Mouse (Mus musculus) thymus, postnatal 4 days (tissue): ENCODE results near the gene Prdm1.

ENCODE experiments used
- DNase-seq: peaks from one replicate; pipeline ENCODE4 v3.0.0; 2021

Prdm1 gene

DNA sequence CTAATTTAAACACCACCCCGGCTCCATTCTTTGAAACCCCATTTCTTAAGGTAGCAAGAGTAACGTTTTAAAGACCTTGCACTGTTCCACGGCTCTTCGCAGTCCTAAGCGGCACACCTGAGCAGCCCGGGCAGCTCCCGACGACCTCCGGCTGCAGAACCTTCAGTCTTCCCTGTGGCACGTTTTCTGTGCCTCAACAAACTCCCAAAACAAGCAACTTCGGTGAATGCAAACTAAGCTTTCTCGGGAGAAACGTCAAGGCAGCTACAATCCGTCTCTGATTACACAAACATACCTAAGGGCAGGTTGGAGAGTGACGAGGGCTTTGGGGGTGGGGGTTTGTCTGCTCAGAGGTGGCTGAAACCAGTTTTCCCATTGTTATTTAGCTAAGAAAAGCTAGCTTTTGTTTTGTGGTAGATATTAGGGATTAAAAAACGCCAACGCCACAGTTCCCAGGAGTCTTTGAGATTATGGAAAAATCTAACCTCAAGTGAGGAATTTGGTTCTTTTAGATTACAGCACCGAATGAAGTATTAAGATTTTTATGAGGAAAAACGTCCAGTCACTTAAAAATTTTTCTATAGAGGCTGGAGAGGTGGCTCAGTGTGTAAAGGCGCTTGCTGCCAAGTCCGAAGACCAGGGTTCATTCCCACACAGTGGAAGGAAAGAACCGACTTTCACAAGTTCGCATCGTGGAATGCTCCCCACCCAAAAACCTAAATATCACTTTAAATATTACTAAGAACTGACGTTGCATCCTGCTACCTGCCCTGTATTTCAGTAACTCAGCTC lies at the start of gene Prdm1:
Gene Prdm1 (minus strand): TSS at position 211 of the 792 bp plus-strand sequence.
- peak; percentile 21 for DNase-seq

DNA sequence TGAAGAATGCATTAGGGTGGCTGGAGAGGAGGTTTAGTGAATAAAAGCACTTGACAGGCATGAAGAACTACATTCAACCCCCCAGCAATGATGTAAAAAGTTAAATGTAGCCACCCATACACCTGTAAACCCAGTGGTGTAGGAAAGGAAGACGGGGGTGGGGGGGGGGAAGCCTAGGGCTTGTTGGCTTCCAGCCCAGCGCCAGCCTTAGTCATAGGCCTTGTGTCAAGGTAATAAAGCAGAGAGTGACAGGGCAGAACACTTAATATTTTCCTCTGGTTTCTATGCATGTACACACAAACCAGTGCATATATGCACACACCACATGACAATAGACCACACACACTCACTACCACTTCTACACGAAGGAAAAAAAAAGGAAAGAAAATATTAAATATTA lies 37.7 kb upstream of the Prdm1 start:
- no peak for DNase-seq

DNA sequence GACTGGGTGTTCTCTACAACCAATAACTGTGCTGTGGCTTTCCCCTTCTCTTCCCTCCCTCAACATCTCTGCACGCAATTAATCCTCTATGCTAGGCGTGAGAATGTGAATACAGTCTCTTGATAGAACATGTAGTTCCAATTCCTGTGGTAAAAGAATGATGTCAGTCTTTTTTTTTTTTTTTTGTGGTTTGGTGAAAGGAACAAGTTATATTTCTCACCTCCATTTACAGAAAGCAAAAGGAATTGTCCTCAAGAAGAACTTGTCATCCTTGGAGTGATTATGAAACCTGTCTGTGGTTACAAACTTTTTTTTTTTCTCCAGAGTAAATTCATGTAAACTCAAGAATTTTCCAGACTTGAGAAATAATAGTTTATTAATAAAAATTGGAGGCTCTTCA lies 36.8 kb upstream of the Prdm1 start:
- DNase-seq: no peak

DNA sequence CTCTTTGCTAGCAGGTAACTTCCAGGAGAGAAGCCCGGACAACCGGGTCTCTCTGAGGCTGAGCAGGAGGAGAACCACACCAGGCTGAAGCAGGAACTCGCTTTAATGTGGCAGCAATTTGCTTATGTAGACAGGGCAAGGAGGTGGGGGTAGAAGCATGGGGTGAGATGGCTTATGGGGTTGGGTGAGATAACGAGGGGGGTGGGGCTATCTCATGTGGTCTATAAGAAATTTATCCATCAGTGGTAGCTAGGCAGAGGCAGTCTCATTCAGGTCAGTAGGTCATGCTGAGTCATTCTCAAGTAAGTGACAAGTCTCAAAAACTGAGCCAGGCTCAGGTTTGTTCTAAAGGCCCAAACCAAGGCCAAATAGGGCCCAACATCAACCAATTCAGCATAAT lies 28.5 kb upstream of the Prdm1 start:
- DNase-seq: no peak

DNA sequence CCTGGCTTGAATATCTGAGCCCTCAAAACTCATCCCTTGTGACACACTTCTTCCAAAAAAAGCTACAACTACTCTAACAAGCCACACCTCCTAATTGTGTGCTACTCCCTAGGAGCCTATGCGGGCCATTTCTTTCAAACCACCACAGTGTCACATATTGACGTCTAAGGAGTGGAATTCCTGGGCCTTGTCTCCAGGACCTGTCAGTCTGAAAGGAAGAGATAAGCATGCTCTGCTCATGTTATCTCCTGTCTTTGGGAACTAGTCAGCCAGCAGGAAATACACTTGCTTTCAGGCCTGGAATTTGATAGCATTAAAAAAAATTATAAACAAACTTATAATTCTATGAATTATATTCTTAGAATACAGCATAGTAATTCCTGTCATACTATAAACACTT lies 27.0 kb upstream of the Prdm1 start:
- no peak for DNase-seq

DNA sequence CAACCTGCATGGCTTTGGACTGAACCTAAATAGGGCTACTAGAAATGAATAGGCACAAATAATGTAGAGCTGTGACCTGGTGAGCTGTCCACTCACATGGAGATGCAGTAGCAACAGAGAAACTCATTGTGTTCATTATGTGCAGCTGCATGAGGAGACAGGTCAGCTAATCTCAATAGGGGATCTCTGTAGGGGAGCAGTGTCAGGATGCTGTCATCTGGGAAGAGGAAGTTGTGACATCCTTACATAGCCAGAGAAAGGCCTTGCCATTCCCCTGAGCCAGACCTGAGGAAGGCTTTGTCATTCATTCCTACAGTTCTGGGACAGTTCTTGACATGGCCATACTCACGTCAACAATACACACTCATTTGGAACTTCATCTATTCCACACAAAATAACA lies 25.3 kb upstream of the Prdm1 start:
- DNase-seq: no peak

DNA sequence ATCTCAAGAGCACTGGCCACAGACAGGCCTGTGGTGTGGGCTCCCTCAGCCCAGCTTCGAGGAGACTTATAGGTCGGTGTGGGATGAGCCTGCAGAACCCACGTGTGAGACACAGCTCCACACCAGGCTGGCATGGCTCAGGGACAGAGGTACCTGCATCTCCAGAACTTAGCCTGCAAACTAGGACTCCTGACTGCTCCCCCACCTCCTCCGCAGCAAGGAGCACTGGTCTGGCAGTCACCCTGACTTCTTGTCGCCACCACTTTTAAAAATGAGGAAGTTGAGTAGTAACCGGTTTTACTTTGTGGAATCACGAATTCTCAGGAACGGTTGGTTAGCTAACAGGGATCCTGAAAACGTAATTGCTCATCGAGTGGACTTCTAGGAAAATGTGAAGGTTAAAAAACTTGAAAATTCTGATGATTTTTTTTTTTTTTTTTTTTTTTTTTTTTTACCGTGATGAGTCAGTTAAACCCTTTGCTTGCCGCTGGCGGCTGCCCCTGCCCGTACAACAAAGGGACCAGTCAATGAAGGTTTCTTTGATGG lies 10.8 kb upstream of the Prdm1 start:
- DNase-seq: peak; percentile 22

DNA sequence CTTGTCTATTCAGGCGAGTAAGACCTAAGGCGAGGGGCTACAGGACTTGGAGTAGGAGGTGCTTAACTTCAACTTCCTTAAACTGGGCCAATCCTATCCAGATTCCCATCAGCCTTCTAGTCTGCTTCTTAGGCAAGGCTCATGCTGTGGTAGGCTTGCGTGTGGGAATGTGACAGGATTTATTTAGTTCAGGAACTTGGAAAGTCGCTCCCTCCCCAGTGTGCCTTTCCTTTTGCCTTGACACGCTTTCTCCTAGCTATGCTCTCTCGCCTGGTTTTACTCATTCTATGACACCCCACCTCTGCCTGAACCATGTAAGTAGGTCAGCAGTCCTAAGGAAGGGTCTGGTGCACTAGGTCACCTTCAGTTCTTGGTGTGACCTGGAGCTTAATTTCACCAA lies 9.8 kb upstream of the Prdm1 start:
- no peak for DNase-seq

DNA sequence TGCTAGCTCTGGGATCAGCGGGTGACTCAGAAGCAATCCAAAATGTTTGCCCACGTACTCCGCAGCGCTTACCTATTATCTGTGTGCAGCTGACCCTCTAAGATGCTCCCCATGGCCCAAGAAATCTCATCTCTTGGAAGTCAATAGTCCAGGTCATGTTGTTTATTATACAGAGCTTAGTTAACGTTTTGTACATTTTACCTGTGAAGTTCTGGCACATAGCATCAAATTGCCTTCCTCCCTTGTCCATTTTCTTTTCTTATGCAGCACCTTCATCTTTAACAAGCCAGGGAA lies 1.7 kb upstream of the Prdm1 start:
- DNase-seq: no peak

DNA sequence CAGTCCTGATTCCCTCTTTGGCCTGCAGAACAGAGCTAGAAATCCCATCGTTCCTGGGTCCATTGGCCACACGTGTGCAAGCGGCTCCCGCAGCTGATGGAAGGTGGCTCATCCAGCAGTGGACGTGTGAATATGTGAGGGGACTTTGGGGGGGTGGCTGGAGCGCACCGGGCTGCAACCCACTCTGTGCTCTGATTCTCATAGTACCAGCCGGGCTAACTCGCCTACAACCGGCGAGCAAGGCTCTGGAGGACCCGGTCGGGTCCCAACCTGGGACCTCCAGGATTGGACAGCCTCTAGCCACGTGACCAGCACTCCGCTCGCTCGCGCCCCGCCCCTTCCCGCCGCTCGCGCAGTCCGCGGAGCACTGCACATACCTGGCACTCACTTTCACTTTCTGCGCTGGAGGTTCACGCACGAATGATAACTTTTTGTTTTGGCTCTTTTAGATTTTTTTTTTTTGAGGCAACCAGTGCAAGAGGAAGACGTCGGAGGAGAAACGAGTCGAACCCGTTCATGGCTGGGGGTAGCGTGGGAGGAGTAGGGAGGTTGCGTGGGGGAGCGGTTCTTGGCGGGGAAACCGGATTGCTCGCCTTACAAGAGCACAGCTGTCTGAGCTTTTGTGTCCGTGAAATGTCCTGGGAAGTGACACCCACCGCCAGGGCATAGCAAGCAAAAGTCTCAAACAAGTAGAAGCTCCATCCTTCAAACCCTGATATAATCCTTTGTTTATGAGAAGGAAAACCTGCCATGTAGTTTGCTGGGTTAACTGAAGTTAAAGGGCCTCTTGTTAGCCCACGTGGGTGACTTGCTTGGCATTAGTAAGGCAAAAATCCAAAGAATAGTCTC lies 1.1 kb upstream of the Prdm1 start:
- DNase-seq: peak; percentile 93

DNA sequence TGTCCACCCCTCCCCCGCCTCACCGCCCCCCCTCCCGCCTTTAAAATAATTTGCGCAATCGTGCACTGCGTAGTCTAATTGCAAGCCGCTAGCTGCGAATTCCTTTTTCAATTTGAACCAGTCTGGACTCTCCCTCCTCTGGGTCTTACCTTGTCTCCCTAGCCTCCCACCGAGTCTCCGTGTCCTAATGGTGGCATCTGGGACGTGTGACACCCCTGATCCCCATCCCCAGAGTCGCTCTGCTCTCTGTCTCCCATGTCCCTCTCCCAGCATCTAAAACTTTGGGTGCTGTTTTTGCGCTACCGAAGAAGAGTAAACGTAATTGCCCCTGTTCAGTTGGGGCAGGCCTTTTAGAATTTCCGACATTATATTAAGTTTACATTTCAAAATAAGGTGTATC lies 650 bp downstream of the Prdm1 start:
- no peak for DNase-seq

DNA sequence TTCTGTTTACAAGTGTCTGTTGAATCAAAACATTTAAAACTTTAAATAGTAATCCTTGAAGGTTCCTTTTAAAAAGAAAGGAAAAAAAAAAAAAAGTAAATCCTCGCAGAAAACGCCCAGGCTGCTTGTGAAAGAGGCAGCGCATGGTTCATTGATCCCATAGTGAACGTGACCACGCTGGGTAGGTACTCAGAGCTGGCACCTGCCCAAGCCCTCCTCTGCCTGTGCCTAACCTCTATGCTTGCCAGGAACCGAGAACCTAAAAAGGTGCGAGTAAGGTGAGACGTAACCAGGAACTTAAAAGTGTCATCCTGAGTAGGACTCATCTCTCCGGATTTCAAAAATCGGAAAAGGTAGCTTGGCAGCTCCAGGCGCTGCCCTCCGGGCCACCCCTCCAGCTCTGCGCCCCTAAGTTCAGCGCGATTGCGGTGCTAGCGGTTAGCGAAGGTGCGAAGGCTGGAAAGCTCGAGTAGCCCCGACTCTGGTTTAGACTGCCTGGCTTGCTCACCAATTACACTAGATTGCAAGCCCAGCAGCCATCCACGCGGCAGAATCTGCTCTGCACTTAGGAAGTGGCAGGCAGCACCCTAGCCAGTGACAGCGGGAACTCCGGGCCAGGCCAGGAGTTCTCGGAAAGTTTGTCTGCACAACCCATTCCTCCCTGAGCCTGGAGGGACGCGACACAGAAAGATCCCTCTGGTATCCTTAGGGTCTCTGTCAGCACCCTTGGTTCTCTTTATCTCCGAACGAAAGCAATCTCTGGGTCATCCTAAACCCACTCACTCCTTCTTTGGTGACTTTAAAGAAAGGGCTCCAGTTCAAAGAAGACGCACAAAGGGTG lies 1.3 kb downstream of the Prdm1 start:
- peak; percentile 46 for DNase-seq

DNA sequence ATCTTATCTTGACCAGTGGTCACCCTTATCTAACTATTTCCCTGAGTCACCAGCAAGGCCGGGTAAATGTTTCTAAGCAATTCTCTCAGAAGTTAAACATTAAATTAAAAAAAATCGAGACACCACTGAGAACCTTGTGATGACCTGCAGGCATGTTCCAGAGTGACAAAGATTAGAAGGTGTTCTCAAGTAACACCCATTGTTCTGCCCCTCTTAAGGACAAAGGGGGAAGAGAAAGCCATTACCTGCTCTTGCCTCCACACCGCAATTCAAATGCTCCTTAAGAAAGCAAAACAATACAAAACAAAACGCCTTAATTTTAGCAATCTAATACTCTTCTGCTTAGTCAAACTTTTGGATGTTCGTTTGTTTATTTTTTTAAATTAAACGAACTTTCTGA lies 8.1 kb downstream of the Prdm1 start:
- DNase-seq: no peak

DNA sequence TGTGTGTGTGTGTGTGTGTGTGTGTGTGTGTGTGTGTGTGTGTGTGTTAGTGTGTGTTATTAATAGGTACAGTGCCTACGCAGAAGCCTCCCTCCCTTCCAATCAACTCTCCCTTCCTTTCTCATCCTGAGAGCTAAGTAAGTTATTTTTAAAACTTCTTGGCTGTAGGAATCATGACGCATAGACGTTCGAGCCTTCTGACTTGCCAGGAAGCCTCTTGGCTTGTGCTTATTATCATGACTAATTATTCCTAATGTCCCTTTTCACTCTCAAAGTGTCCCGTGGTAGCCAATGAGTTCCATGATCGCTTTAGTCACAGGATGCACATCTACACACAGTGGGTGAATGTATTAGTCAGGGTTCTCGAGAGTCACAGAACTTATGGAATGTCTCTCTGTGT lies 9.7 kb downstream of the Prdm1 start:
- DNase-seq: no peak

DNA sequence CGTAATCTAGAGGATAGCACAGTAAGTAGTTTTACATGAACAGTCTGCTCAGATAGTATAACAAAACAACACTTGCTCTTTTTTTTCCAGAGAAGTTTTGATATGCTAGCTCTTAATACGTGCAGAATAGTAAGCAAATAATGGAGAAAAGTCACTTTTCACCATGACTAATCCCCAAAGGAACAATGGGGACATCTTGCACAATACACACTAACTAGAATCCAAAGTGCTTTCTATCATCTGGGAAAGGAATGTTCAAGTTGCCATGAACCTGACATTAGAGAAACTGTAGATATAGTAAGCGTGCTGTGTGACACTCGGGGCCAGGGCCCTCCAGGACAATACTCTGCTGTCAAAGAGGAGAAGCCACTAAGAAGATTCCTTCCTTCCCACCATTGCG lies 15.2 kb downstream of the Prdm1 start:
- DNase-seq: no peak

DNA sequence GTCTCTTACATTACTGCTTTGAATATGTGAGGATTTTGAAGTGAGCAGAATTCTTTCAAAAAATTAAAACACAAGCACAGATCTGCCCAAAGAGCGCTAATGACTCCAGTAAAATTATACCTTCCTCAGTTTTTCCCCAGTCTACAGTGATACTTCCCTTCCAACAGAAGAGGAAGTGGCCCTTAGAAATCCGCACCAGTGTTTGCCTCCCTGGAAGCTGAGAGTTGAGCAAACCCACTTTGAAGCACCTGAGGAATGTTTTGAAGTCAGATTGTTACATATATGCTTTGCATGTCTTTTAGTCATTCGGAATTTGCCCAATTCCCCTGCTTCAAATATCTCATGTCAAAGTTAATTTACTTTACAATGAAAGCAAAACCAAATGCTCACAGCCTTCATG lies 17.3 kb downstream of the Prdm1 start:
- DNase-seq: no peak

DNA sequence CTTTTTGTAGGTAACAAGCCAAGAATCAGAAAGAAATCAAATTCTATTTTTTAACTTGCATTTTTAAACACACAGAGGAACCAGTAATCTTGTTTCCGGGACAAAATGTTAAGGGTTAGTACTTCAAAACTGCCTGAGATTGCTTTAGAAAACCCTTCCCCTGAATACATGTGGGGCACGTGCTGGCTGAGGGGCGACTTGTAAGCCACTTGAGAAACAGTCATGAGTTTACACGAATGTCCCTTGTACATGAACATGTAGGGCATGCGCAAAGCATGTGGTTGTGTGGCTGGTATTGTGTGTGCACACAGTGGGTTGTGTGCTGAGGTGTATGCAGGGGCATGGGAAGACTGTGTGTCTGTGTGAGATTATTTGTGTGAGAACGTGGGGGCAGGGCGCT lies 19.7 kb downstream of the Prdm1 start:
- no peak for DNase-seq

DNA sequence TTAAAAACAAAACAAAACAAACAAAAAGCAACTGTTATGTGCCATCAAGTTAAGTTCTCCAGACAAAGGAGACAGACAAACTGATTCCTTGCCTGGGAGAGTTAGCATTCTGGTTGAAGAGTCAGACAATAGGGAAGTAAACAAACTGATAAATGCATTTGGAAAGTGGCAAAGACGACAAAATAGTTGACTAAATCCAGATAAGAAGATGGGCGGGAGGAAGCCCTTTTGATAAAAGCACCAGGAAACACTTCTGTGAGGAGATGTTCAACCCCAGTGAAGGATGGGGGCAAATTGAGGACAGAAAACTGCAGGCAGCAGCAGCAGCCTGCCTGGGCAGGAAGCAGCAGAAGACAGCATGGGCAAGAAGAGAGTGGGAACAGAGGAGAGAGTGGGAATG lies 20.3 kb downstream of the Prdm1 start:
- no peak for DNase-seq

DNA sequence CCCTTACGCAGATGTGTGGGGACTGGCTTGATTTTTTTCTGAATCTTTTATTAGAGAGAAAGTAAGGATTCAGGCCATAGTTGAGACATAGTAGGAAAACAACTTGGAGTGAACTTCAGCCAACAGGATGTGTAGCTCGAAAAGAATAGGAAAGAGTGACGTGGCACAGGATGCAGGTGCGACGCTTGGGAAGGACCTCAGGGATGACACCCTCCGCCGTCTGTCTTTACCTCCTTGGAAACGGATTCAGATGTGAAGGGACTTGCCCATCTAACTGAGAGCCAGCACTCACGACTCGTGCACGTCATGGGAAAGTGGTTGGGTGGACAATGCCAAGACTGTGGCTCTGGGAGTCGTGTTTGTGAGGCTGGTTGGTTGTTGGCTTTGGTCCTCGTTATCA lies 25.4 kb downstream of the Prdm1 start:
- no peak for DNase-seq

DNA sequence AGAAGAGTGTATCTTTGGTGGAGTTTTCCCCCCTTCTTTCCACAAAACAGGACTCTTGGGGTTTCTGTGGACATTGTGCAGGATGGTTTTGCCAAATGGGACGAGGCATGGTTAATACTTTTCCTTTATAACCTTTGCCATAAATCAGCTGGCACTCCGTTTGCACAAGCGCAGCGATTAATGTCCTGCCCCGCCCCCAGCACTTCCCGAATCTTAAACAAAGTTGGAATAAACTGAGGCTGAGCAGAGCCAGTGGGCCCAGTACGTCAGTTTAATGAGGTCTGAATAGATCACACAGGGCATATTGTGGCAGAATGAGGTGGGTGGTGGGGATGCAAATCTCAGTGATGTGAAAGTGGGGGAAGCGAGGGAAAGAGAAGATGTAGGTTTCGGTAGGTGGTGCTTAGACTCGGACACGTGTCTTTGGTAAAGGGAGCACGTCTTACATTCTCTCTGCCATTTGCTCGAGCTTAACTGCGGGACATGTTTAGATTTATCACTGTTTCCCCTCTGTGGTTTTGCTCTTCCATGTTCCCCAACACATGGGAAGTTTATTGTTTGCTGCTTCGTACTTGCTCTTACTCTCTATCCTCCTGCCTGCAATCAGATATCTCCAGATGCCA lies 28.3 kb downstream of the Prdm1 start:
- DNase-seq: no peak

DNA sequence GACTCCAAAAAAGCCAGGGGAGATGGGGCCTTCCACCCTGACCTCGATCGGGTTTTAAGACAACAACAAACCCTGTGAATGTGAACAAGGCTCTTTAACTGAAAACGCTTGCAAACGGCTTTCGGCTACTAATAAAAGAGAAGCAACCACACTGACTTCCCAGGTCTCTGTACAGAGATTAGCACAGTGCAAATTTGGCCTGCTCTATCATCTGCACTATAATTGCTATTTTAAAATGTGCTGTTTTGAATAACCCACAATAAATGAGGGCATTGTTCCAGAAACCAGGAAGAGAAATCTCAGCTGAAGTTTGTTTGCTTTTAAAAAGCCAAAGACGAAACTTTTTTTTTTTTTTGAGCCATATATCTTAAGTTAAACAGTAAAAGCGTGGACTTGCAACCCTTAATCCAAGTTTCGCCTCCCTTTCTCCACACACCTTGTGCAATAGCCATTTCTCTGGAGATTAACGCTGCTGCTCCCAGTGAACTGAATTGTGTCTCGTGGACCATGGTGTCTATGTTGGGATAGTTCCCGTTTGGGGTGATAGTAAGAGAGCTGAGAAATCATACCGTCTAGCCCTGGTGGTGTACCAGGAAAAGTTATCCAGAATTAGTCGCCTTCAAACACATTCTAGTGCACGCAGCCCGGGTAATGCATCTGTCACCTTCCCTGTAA lies 34.3 kb downstream of the Prdm1 start:
- DNase-seq: no peak

DNA sequence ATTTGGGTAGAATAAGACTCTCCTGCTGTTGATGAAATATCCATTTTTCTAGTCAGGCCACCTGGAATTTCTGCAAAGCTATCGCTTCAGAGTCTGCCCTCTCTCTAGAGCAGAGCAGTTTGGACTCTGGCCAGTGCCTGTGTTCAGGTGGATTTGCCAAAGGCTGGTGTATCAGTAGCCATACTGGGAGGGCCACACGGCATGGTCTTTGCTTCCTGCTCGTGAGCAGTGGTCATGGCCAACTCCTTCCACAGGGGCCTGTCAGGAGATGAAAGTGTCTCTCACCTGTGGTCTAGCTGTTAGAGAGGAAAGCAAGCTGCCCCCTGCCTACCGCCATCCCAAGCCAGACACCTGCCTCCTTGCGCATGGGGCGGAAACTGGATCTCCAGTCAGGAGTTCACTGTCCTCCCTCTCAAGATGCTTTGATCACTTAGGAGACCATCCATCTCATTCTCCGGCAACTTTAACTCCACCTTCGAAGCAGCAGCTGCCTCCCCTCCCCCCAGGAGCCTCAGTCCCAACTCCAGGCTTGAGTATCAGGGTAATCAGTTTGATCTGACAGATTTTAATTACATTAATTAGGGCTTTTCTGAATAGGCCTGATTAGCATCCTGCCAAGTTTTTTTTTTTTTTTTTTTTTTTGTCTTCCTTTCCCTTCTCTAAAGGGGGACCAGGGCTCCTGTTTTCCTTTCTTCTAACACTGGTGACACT lies 35.3 kb downstream of the Prdm1 start:
- DNase-seq: no peak
